Mouse (Mus musculus) lung, postnatal 10 days (tissue): Measurements from ENCODE around the gene Rnf216.

Experiments used
- DNase-seq: peaks from one replicate; pipeline ENCODE4 v3.0.0; 2021

The Rnf216 gene

GRCm38 (mm10) chr5:143052677-143053076 is 60.1 kb downstream of the Rnf216 start:
- DNase-seq, result no peak

- DNase-seq, result no peak
Observed at GRCm38 (mm10) chr5:143051851-143052250, 60.9 kb downstream of the Rnf216 start.

- no peak for DNase-seq
Observed at GRCm38 (mm10) chr5:143050273-143050672, 62.5 kb downstream of the Rnf216 start.

GRCm38 (mm10) chr5:143049746-143050145 is 63.0 kb downstream of the Rnf216 start:
- no peak for DNase-seq

- DNase-seq, result no peak
Observed at GRCm38 (mm10) chr5:143049013-143049385, 63.8 kb downstream of the Rnf216 start.

GRCm38 (mm10) chr5:143048232-143049012 is 64.4 kb downstream of the Rnf216 start:
- DNase-seq, result peak; percentile 49

- DNase-seq, result no peak
Observed at GRCm38 (mm10) chr5:143047586-143047985, 65.2 kb downstream of the Rnf216 start.

- no peak for DNase-seq
Observed at GRCm38 (mm10) chr5:143043902-143044301, 68.9 kb downstream of the Rnf216 start.

GRCm38 (mm10) chr5:143043285-143043684 is 69.5 kb downstream of the Rnf216 start:
- no peak for DNase-seq

- no peak for DNase-seq
Observed at GRCm38 (mm10) chr5:143038794-143039193, 74.0 kb downstream of the Rnf216 start.

- DNase-seq, result peak; percentile 68
Observed at GRCm38 (mm10) chr5:143037201-143037600, 75.6 kb downstream of the Rnf216 start.

GRCm38 (mm10) chr5:143036052-143036451 is 76.7 kb downstream of the Rnf216 start:
- DNase-seq, result no peak

- DNase-seq, result no peak
Observed at GRCm38 (mm10) chr5:143035271-143035670, 77.5 kb downstream of the Rnf216 start.

- no peak for DNase-seq
Observed at GRCm38 (mm10) chr5:143034108-143034507, 78.7 kb downstream of the Rnf216 start.

GRCm38 (mm10) chr5:143033277-143033676 is 79.5 kb downstream of the Rnf216 start:
- DNase-seq, result no peak

- no peak for DNase-seq
Observed at GRCm38 (mm10) chr5:143032639-143033146, 80.1 kb downstream of the Rnf216 start.

- no peak for DNase-seq
Observed at GRCm38 (mm10) chr5:143031681-143032080, 81.1 kb downstream of the Rnf216 start.

GRCm38 (mm10) chr5:143031193-143031592 is 81.6 kb downstream of the Rnf216 start:
- DNase-seq, result peak; percentile 49

- no peak for DNase-seq
Observed at GRCm38 (mm10) chr5:143023887-143024286, 88.9 kb downstream of the Rnf216 start.

GRCm38 (mm10) chr5:143022956-143023355 is 89.8 kb downstream of the Rnf216 start:
- DNase-seq, result no peak

- peak; percentile 44 for DNase-seq
Observed at GRCm38 (mm10) chr5:143017401-143017800, 95.4 kb downstream of the Rnf216 start.

GRCm38 (mm10) chr5:143009383-143009782 is 103.4 kb downstream of the Rnf216 start:
- no peak for DNase-seq

- DNase-seq, result peak; percentile 67
Observed at GRCm38 (mm10) chr5:143000654-143001500, 111.9 kb downstream of the Rnf216 start.

GRCm38 (mm10) chr5:143000091-143000490 is 112.7 kb downstream of the Rnf216 start:
- DNase-seq, result no peak
